Mouse (Mus musculus) B cell, adult 62 days (primary cell): Measurements from ENCODE around the gene Tgm5. TPM values are rescaled to one million over a fixed set of nuclear protein-coding genes. Genes with fewer than 3 reads are reported as not detected.

Experiments used
- total RNA-seq: library from RNA; stranded (reverse); gene quantifications from 4 replicates; pipeline ENCODE4 v1.2.4, GENCODE M21; 2023

The Tgm5 gene
- total RNA-seq, result not detected in 4 replicates

DNA sequence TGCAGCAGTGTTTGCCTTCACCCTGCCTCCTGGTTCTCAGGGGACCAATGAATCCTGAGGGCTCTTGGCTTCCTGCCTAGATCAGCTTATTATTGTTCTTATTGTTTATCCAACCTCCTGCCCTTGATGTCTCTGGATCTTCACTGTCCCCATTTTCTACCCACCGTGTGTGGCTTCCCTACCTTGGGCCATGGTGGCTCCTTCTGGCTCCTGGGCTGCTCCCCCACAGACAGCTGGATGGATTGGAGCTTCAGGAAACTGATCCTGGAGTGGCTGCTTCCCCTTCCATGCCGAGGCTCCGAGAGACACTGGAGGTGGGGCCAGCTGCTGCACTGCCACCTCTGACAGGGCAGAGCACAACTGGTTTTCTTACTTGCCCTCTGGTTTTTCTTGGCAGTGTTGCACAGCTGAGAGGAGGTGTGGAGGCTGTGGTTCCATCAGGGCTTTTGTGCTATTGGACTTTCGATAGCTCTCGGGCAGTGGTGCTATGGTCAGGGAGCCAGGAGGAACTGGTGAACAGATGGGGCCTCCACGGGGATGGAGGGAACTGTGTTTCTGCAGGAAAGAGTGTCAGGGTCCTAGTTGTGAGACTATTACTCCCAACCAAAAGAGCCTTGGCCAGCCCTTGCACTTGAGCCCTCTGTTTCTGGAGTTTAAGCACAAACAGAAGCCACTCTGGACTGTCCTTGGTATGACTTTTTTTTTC lies at the start of gene Tgm5:
Gene Tgm5, minus strand, starts transcription at position 362 of the 706 bp plus-strand sequence.

DNA sequence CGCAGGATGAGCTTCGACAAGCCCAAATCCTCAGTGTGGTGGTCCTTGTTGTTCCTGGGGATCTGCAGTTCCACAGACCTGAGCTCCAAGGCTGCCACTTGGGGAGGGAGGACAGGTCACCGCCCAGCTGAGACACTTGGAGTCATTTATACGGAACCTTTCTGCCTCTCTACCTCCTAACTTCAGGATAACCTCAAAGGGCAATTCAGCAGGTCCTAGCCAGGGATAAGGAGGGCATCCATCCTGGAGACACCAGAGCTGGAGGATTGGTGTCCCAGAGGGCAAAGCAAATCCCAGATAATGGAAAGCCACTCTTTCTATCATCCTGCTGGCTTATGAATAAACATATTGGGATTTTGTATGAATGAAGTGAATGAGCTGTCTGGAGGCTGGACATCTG lies 24.1 kb upstream of the Tgm5 start, which contains the start of gene Tgm7:
Gene Tgm7, minus strand, starts transcription at position 101 of the 400 bp plus-strand sequence.

DNA sequence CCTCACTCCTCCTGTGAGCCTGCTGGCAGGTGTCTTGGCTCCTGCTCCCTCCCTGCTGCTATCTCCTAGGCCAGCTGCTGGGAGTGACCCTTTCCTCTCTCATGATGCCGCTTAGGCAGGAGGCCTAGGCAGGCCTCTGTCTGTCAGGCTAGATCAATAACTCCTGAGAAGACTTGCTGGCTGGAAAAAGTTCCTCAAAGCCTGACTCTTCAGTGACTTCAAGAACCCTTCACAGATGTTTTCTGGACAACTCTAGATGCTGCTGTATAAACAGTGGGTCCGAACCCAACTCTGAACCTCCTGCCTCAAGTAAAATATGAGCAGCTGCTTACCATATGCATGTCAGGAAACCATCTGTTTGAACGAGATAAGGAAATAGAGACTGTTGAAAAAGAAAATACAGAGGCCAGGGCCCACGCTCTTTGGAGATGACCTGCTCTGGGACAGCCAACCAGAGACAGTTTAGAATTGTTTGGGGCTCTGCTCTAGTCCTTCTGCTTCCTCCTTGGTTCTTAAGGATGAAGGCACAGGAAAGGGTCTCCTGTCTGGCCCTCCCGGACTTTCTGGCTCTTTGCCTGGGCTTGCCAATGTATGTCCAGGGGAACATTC lies 48.8 kb downstream of the Tgm5 start, which contains the start of gene Epb42:
Gene Epb42, minus strand, starts transcription at position 340 of the 609 bp plus-strand sequence.

DNA sequence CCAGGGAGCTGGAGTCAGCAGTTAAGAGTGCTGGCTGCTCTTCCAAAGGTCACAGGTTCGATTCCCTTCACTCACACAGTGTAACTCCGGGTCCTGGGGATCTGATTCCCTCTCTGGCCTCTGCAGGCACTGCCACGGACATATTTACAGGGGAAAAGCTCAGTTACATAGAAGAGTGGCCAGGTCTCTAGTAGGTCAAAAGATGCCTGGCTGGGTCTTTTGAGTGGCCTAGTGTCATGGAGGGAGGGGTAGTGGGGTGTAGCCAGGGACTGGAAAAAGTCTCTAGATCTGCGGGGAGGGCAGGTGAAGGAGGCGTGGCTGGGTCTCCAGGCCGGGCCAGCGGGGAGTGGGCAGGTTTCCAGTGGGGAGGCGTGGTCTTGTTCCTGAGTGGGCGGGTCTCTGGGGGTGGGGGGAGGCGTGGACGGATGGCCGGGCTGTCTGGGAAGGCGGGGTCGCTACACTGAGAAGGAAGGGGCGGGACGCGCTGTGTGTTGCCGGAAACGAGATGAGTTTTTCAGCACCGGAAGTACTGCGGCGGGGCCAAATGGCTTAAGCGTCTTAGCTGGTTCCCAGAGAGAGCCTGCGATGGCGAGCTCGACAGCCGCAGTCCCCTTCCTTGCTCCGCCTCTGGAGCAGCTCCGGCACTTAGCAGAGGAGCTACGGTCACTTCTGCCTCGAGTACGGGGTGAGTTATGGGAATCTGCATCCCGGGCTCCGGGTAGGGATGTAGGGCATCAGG lies 77.5 kb downstream of the Tgm5 start, which contains the start of gene Ccndbp1:
Gene Ccndbp1, plus strand, starts transcription at position 479 of the 739 bp plus-strand sequence.

Other genes starting within 250 kb of the Tgm5 start
- gene Cdan1, start 235.7 kb downstream of the Tgm5 start, total RNA-seq, result 34.4 to 43.8 TPM (median 36.6 TPM) in 4 replicates
- 5.8 to 12.8 TPM (median 8.4 TPM) in 4 replicates for gene Ttbk2, start 235.2 kb downstream of the Tgm5 start, total RNA-seq
- 65.5 to 69.8 TPM (median 68.6 TPM) in 4 replicates for gene Ubr1, start 115.1 kb downstream of the Tgm5 start, total RNA-seq
- 16.7 to 30.8 TPM (median 24.9 TPM) in 4 replicates for gene Tmem62, start 108.8 kb downstream of the Tgm5 start, total RNA-seq
- gene Ccndbp1, start 77.4 kb downstream of the Tgm5 start, total RNA-seq, result 75.5 to 85.5 TPM (median 83.6 TPM) in 4 replicates
- gene Epb42, start 48.8 kb downstream of the Tgm5 start, total RNA-seq, result not detected in 4 replicates
- not detected in 4 replicates for gene Tgm7, start 24.0 kb upstream of the Tgm5 start, total RNA-seq
- gene Adal, start 54.6 kb upstream of the Tgm5 start, total RNA-seq, result 13.6 to 19.3 TPM (median 16.8 TPM) in 4 replicates
- gene Lcmt2, start 54.8 kb upstream of the Tgm5 start, total RNA-seq, result 8.2 to 9.2 TPM (median 8.5 TPM) in 4 replicates
- gene Tubgcp4, start 84.8 kb upstream of the Tgm5 start, total RNA-seq, result 69.4 to 82.8 TPM (median 76.4 TPM) in 4 replicates
- gene Zscan29, start 85.3 kb upstream of the Tgm5 start, total RNA-seq, result 24.6 to 30.0 TPM (median 26.4 TPM) in 4 replicates
- gene Trp53bp1, start 185.6 kb upstream of the Tgm5 start, total RNA-seq, result 89.0 to 109 TPM (median 98.1 TPM) in 4 replicates
- gene Map1a, start 203.8 kb upstream of the Tgm5 start, total RNA-seq, result 0.06 to 0.55 TPM (median 0.14 TPM) in 4 replicates